Mouse (Mus musculus) lung, postnatal 0 days (tissue): ENCODE data around the gene Pou6f1.

ENCODE experiments used
- CTCF ChIP-seq: IDR thresholded peaks from 2 replicates; pipeline ENCODE4 v1.5.1; 2016; ENCODE audit warnings: antibody characterized with exemption, mild to moderate bottlenecking
- EP300 ChIP-seq: IDR thresholded peaks from 2 replicates; pipeline ENCODE4 v1.6.1; 2016; ENCODE audit warnings: antibody characterized with exemption, mild to moderate bottlenecking, control low read depth

- TF ChIP-seq CTCF (no peak), EP300 (no peak)
Measured at GRCm38 (mm10) chr15:100592817-100593216, 7.0 kb downstream of the Pou6f1 start.
